Mouse (Mus musculus): ENCODE results near the gene Spata45. TPM values are rescaled to one million over a fixed set of nuclear protein-coding genes. Genes with fewer than 3 reads are reported as not detected.
A peak's percentile ranks its signal among the peaks of the same experiment; 100 is the strongest.

The Spata45 gene
- total RNA-seq, 2 experiments from 2014 or later, result not detected

DNA sequence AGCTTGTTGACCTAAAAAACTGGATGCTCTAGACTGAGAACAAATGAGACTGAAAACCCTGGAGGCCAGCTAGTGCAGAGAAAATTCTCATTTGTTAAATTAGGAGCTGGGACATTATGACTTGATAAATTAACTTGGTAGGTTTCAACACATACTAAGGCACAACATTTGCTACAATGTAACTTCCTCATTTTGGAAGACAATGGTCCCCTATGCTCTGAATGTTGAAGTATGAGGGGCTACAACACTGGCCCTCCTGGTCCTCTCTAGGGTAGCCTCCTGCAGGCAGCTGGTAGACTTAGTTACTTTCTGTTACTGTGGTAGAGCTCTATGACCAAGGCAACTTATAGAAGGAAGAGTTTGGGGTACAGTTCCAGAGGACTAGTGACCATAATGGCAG is 4.9 kb downstream of the Spata45 start:
- DNase-seq, result no peak

DNA sequence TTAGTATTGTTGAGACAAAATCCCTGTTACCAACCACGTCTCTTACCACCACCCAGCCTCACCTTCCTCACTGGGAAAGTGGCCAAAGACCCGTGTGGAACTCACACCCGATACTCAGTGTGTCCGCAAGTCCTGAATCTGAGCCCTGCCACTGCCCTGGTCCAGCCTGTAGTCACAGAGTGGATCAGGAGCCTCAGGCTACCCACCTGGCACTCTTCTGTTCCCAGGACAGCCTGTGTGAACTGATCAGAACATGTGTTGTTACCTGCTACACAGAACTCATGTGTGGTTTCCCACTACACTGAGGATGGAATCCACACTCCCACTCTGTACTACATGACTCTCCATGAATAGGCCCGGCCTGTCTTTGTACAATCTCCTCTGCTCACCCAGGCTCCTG is 5.7 kb downstream of the Spata45 start:
- DNase-seq, result no peak

DNA sequence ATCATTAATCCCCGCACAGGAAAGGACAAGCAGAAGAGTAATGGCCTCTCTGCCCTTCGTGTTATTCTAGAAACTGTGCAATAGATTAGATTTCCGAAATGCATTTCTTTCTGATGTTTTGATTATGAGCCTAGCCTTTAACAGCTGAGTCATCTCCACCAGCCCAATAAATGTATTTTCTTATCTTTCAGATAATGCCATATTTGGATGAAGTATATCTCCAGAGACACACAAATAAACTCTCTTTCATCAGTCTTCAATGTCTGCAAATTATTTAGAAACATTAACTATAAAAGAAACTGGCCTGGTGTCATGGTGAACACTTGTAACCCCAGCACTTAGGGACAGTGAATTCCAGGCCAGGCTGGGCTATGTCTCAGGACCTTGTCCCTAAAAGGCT is 6.2 kb downstream of the Spata45 start:
- DNase-seq, result no peak

DNA sequence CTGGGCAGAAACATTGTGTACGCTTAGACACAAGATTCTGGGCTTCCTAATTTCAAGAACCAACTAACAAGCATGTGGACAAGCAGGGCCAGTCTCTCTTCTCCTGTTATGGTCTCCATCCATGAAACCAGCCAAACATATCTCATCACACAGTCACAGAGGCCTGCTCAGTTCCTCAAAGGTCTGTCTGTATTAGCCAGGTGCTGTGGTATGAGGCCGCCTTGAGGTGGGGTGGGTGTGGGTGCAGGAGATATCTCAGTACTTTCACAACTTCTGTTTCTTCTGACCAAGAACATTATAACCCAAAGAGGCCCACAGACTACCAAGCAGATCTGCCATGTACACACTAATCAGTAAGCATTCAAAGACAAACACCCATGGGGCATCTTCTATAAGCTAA is 8.8 kb downstream of the Spata45 start:
- DNase-seq, result no peak

DNA sequence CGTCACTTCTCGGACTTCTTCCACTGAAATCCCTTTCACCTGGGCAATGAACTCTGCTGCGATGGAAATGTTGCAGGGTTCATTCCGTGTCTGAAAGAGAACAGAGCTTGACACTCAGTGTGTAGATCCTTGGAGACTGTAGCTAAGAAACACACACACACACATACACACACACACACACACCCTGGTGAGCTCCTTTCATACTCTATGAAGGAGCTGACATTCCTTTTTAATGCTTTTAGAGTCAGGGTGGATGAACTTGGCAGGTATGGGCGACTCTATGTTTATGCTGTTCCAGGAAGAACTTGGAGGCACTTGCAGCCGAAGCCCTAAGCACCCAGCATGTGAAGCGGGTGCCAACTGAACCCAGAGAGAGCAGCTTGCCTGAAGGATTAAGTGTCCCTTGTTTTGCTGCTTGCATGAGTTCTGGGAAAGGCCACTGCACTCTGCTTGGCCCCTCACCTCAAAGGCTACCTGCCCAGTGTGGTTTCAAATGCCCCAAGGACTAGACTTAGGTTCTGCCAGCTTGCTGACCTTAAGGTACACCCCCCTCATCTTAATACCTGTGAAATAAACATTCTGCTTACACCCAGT is 9.9 kb downstream of the Spata45 start:
- DNase-seq, result peak; percentile 85

DNA sequence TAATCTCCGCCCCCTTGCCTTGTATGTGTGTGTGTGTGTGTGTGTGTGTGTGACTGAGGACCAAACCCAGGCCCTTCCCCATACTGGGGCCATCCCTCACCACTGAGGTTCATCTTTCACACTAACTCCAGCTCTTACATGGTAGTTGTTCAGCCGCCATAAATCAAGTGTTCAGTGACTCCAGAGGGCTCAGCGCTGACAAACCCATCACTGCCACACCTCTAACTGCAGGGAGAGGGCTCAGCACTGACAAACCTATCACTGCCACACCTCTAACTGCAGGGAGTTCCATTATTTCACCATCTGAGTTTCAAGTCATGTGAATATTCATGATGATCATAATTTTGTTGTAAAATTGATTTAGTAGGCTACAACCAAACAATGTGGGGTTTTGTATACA is 17.1 kb downstream of the Spata45 start:
- no peak for DNase-seq

DNA sequence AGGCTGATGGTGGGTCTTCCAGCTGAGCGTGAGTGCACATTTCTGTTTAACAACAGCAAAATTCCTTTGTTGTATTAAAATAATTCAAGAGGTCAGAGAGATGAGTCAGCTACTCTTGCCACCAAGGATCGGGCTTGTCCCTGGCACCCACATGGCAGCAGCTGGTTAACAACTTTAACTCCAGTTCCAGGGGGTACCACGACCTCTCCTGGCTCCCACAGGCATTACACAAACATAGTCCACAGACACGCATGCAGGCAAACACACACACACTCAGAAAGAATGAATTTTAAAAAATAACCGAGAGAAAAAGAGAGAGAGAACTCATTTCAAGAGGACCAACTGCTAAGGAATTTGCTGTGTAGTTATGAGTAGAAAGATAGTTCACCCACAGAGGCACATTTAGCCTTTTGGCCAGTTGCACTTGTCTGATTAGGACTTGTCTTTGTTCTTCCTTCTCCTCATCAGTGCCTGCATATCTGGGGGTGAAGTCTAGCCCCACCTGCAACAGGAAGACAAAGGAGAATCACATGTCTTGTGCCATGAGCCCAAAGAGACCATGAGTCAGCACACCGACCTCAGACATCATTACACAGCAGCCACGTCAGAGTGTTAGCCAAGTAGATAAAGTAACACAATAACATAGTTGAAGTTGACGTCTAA is 18.6 kb downstream of the Spata45 start:
- DNase-seq, result no peak

DNA sequence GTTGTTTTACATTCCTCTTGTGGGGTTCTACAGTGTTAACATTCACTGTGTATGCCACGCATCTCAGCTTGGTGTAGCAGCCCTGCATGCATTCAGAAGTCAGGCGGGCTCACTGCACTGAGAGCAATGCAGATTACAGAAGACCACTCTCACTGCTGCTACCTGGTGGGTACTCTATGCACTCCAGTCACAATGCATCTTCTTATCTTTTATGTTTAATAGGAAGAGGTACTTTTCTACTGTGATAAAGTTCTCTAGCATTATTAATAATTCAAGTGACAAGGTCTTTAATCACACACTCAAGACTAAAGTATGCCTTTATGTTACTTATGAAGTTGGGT is 19.1 kb downstream of the Spata45 start:
- DNase-seq, result no peak

DNA sequence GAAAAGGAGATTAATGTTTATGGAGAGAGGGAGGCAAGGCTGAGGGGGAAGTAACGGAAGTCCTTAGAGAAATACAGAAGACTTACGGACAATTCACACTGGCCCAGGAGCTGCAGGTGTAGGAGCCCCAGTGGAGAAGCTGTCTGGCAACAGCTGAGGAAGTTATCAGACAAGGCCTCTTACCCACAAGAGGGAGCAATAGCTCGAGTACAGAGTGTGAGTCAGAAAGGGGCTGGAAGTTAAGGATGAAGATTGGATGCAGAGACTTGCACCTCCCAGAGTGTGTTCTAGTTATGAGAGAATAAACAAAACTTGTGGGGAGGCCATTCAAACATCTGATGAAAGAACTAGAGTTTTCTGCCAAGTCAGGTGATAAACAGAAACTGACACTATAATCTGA is 21.0 kb downstream of the Spata45 start:
- no peak for DNase-seq

DNA sequence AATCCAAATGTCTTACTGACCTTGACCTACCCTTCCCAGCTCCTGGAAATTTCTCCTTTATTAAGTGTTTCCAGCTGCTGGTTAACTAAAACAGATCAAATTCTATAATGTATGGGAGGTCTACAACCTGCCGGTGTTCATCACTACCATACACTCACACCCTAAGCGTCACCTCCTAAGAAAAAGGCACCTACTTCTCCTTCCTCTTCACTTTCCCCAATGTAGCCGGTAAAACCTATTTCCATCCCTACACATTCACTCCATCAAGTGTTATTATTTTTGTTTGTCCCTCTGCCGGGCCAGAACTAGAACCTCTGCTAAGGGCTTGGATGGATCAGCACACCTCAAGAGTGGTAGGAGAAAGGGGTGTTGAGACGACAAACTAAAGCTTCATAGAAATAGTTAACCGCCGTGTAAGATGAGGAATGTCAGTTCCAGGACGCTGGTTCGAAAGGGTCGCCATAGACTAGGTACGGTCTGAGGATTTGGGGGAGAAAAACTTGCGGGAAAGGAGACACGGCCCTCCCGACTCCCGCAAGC is 25.9 kb downstream of the Spata45 start:
- no peak for DNase-seq

DNA sequence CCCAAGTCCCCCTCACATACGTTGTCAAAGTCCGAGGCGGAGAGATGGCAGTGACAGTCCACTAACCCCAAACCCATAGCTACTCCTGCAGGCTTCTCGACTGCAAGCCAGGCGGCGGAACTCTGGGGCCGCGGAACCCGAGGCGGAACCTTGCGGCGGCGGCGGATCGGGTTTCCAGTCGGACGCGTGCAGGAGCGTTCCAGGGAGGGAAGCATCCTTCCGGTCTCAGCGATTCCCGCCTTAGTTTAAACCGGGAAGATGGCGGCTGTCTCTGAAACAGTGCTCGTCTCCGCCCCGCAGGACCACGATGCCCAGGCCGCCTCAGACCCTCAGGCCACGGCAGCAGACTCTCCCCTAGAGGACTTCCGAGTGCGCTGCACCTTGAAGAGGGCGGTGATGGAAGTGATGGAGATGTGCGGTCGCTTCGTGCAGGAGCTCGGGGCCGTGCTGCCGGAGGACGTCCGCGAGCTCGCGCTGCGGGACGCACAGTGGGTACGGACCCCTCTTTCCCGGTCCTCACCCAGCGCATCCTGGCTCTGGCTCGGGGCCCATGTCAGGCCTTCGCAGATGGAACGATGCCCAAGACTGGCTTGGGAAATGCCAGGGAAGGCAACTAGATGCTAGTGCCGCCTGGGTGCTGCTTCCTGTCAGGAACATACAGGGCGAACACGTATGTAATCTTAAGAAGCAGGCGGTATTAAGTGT is 26.5 kb downstream of the Spata45 start, which contains the start of the genes Tatdn3 and Nsl1:
Gene Tatdn3 (minus strand): TSS at position 152 of the 705 bp plus-strand sequence.
Gene Nsl1 (plus strand): TSS at position 232 of the 705 bp plus-strand sequence.
- peak; percentile 85 for DNase-seq

DNA sequence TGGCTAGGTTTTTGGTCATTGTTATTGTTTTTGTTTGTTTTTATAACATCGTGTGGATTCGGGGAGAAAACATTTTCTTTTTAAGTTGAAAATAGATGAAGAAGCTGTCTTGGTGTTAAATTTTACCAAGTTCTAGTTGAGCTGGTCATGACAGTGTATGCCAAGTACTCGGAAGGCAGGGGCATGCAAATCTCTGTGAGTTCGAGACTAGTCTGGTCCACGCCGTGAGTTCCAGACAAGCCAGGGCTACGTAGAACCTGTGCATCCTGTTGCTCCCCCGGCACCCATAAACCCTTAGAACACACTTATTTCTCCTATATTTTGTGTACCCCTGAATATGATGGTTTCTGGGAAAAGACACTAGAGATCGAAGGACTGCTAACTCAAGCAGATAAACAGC is 27.3 kb downstream of the Spata45 start:
- DNase-seq, result no peak

DNA sequence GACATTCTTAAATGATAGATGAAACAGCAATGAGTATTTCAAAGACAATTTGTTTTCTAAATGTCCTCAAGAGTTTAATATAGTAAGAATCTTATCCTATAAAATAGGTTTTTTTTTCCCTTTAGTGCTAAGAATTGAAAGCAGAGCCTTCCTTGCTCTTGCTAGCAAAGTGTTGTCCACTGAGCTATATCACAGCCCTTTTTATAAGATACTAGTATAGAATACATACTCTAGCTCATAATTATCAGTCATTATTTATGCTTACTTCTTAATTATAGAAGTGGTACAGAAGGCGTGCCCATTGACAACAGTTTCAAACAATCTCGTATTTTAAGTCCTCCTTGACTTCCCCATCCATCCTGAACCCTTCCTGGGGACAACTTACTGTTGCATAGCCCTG is 28.1 kb downstream of the Spata45 start:
- DNase-seq, result no peak

DNA sequence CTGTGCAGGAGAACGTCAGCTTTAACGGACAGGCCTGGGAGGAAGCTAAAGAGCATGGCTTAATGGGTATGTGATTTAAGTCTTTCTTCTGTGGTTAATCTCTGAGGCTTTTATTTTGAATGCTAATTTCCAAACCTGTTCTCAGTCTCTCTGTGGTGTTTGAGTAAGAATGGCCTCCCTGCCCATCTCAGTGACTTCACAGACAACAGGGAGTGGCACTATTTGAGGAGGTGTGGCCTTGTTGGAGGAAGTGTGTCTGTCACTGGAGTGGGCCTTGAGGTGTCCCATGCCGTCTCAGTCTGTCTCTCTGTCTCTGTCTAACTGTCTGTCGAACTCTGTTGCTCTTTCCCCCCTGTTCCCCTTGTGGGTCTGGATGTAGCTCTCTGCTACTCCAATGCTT is 28.7 kb downstream of the Spata45 start:
- DNase-seq, result no peak

DNA sequence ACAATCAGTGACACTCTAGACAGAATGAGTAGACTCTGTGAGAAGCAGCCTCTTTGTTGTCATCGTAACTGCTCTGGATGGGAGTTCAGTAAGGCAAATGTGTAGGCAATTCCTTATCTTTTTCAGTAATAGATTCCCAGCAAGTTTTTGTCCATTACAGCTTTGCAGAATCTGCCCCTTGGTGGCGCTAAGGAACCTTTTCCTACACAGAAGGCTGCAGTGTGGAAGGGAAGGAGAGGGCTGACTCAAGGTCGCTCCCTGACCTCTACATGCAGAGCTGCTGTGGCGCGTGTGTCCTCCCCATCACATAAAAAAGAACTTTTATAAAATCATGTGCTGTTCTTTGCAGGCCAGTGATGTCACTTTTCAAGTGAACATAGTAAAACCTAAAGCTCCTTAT is 31.9 kb downstream of the Spata45 start:
- no peak for DNase-seq

DNA sequence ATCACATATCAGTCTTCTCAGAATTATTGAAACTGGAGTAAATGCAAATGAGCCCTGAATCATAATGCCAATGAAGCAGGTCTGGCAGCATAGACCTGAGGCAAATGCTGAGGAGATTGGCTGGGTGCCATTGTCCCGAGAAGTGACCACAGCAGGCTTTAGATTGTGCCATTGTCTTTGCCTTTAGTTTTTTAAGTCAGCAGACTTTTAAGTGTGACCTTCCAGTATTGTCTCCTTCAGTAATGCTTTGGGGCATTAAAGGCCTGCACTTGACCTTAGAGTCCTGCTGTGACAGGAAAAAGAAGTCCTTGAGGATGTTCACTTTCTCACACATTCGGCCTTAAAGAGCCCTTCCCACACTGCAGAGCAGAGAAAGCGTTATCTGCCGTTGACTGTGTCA is 33.8 kb downstream of the Spata45 start:
- DNase-seq, result no peak

DNA sequence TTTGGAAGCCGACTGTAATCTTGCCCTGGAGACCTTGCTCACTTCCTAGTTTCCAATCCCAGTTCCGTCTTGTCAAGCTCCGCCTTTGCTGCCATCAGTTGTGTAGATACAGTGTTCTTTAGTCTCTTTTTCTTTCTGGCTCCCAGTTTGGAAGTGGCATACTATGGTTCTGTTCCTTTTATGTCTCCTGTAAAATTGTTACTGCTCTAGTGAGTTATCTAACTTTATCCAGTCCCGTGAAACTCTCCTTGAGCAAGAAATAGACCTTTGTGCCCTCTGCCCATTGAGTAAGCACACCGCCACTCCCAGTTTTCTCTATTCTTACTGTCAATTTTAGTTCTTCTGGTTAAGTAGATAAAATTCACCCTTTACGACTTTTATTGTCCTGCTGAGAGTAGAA is 35.2 kb downstream of the Spata45 start:
- no peak for DNase-seq

DNA sequence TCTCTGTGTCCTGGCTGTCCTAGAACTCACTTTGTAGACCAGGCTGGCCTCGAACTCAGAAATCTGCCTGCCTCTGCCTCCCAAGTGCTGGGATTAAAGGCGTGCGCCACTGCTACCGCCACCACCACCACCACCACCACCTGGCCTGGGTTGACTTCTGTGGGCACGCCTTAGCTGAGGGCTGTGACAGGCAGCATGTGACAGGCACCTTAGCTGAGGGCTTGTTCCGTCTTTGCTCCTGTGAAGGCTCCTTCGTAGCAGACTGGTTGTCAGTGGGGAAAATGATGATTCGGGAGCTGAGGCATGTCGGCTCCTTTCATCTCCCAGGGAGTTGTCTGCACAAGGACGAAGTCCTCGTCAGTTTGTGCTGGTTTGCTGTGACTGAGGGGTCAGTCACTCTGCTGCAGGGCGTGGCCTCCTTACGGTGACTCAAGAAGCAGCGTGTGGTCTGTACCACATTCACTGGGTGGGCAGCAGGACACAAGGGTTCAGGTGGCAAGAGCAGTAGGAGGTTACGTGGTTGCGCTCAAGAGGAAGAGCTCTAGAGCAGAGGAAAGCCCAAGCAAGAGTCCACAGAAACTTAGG is 36.0 kb downstream of the Spata45 start:
- no peak for DNase-seq

DNA sequence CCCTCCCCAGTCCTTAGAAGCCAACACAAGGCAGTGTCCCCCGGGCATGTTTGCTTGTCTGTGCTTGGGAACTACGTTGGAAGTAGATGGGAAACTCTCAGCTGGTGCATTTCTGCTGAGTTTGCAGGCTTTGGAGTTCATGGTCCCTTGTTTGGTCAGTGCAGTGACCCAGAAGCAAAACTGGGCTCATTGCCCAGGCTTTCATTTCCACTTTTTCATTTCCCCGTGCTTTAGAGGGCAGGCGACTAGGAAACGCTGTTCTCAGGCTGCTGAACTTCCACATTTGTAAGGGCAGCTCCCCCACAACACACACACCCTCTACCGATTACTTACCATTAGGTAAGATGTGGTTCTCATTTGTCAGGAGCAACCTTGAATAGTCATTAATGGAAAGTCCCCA is 36.6 kb downstream of the Spata45 start:
- DNase-seq, result peak; percentile 27

DNA sequence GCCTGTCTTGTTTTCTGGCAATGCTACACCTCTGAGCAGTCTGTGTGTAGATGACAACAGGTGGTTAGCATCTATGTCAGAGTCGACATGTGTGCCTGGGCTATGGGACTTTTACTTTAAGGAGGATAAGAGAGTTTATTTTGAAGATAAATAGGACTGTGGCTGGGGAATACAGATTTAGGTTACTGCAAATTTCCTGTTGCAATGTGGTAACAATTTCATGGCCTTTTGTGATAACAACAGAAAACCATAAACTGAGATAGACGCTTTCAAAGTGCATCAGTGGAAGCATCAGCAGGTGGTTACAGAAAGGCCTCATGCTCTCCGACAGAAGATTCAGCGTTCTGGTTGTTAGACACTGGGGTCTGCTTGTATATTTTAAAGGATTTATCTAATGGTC is 37.0 kb downstream of the Spata45 start:
- no peak for DNase-seq

DNA sequence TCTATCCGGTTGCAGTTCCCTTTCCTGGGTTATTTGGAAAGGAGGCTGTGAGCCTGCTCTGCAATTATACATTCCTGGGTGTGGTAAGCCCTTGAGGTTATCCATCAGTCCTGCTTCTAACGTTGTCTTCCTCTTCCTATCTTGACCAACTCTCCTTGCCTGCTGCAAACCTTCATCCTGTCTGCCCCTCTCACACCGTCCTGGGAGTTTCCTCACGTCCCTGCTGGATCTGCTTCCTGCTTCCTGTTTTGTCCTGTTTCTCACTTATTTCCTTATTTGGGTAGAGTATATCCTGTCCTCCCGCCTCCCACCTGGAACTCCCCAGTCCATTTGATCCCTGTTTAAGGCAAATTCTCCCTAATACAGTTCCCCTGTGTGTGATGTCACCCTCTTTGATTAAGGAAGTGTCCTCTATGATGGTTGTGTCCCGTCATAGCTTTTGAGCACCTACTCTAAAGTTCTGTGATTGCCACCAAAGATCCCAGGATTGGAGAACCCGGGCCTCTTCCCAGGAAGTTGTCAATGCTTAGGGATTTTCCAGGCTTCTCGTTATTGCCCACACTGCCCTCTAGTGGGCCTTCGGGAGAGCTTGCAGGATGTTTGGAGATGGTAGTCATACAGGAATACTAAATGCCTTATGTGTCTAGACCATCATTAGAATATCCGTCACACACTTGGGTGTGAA is 38.9 kb downstream of the Spata45 start:
- DNase-seq, result peak; percentile 21

DNA sequence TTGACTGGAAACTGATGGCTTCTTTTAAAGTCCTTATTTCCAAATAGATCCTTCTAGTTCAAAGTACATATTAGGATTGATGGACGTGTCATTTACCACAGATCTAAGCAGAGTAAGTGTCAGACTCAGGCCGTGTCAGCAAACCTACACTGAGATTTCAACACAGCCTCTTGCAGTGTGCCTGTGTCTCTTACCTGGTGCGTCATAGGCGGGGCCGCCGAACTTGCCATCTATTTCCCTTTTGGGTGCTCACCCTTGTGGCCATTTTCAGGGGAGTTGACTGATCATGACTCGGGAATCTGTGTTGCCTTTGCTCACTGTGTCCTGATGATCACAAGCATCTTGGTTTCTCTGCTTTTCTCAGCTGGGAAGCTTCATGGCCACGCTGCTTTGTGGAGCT is 46.8 kb downstream of the Spata45 start:
- DNase-seq, result no peak

Data from gastrocnemius, postnatal 25 days (tissue).